ENCODE assay signal across 11 mouse cellular contexts in the genomic region with DNA sequence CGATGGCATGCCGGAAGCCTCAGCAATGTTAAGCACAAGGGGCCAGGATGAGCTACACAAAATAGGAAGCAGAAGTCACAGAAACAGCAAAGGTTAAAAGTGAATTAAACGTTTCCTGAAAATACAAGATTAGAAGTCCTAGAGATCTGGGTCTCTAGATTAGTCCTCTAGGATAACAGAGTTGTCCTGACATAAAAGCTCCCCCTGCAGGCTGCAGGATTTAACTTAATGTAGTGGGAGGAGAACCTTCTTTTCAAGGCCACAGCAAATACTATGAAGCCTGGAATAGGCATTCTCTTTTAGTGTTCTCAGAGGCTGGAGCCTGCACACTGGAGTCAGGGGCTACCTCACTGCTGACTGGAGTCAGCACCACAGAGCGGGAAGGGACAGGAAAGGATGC.
DNase-seq lines count a peak whose midpoint lies in the region; ATAC-seq and TF ChIP-seq lines count a peak whose summit lies in the region.
"Had no signal": no experiment of that assay in that cellular context is flagged by ENCODE, and none has a peak within 500 bp of the region (broad histone marks: within the 10 kb centered on the region; RNA-seq: fewer than 3 reads in every experiment).

No protein-coding gene starts in this region.

- no peaks in the 10 kb centered on the region for H3K9me3 ChIP-seq in forebrain, embryonic 14.5 days (replicated peaks; ENCODE audit: control insufficient read depth, low read length)
- no peaks in the 10 kb centered on the region for H3K9me3 ChIP-seq in forebrain, embryonic 12.5 days
- H3K9me3 ChIP-seq in midbrain, postnatal 0 days (ENCODE audit: low read length): no peaks in the 10 kb centered on the region
- H3K9me3 ChIP-seq: forebrain, embryonic 13.5 days; limb, embryonic 12.5 days had no signal

- H3K4me1 ChIP-seq in forebrain, embryonic 14.5 days (ENCODE audit: control insufficient read depth, insufficient read depth, low read length): no peaks in the 10 kb centered on the region
- no peaks in the 10 kb centered on the region for H3K4me1 ChIP-seq in forebrain, embryonic 12.5 days
- no peaks in the 10 kb centered on the region for H3K4me1 ChIP-seq in midbrain, postnatal 0 days (ENCODE audit: insufficient read depth, low read length)
- H3K4me1 ChIP-seq: forebrain, embryonic 13.5 days; limb, embryonic 12.5 days; megakaryocyte, embryonic 14.5 days had no signal

- no peak overlapping the region for H3K27ac ChIP-seq in forebrain, embryonic 14.5 days (ENCODE audit: low read depth, low read length)
- no peak overlapping the region for H3K27ac ChIP-seq in forebrain, embryonic 12.5 days
- H3K27ac ChIP-seq in midbrain, postnatal 0 days (ENCODE audit: low read depth, low read length): no peak overlapping the region
- H3K27ac ChIP-seq: forebrain, embryonic 13.5 days; limb, embryonic 12.5 days had no signal

- TF ChIP-seq CTCF in midbrain, postnatal 0 days (IDR thresholded peaks at IDR 0.05): no peak

- 73% methylated on average over 4 of the region's 4 CpGs for WGBS in forebrain, embryonic 14.5 days
- WGBS in forebrain, embryonic 12.5 days: 74% methylated on average over 4 of the region's 4 CpGs
- 64% methylated on average over 4 of the region's 4 CpGs for WGBS in midbrain, postnatal 0 days

- DNase-seq in forebrain, embryonic 14.5 days (ENCODE audit: low spot score): peak; percentile 33
- DNase-seq in right cerebral cortex, adult 18-20 months: peak; percentile 7
- no peak for DNase-seq in right cerebral cortex, adult 2 months (ENCODE audit: low spot score in 2 of 2)
- DNase-seq in retina, embryonic 14.5 days (ENCODE audit: low spot score): peak; percentile 14
- DNase-seq in left cerebral cortex, postnatal 36 days (ENCODE audit: low spot score in 2 of 2): no peak
- no peak for DNase-seq in midbrain, postnatal 0 days (ENCODE audit: low spot score)

- no peaks in the 10 kb centered on the region for H3K27me3 ChIP-seq in forebrain, embryonic 14.5 days (replicated peaks; ENCODE audit: control insufficient read depth, insufficient read depth, low read length)
- no peaks in the 10 kb centered on the region for H3K27me3 ChIP-seq in forebrain, embryonic 12.5 days
- no peaks in the 10 kb centered on the region for H3K27me3 ChIP-seq in midbrain, postnatal 0 days (ENCODE audit: insufficient read depth, low read length)
- H3K27me3 ChIP-seq: forebrain, embryonic 13.5 days; limb, embryonic 12.5 days; megakaryocyte, embryonic 14.5 days had no signal

- no peaks in the 10 kb centered on the region for H3K36me3 ChIP-seq in forebrain, embryonic 14.5 days (ENCODE audit: control insufficient read depth, insufficient read depth, low read length)
- no peaks in the 10 kb centered on the region for H3K36me3 ChIP-seq in forebrain, embryonic 12.5 days (replicated peaks)
- H3K36me3 ChIP-seq in midbrain, postnatal 0 days (ENCODE audit: insufficient read depth, low read length): no peaks in the 10 kb centered on the region
- H3K36me3 ChIP-seq: limb, embryonic 12.5 days had no signal

- no peak overlapping the region for H3K4me2 ChIP-seq in forebrain, embryonic 14.5 days (ENCODE audit: low read length)
- H3K4me2 ChIP-seq in forebrain, embryonic 12.5 days: no peak overlapping the region
- no peak overlapping the region for H3K4me2 ChIP-seq in midbrain, postnatal 0 days (ENCODE audit: low read depth, low read length, poor library complexity, severe bottlenecking)
- H3K4me2 ChIP-seq: forebrain, embryonic 13.5 days; limb, embryonic 12.5 days had no signal

- no peak overlapping the region for H3K4me3 ChIP-seq in forebrain, embryonic 14.5 days (ENCODE audit: low read depth, low read length)
- H3K4me3 ChIP-seq in forebrain, embryonic 12.5 days (replicated peaks): no peak overlapping the region
- no peak overlapping the region for H3K4me3 ChIP-seq in midbrain, postnatal 0 days (ENCODE audit: low read depth, low read length)
- H3K4me3 ChIP-seq: forebrain, embryonic 13.5 days; limb, embryonic 12.5 days; megakaryocyte, embryonic 14.5 days had no signal

- H3K9ac ChIP-seq in forebrain, embryonic 14.5 days (ENCODE audit: low read length): no peak overlapping the region
- H3K9ac ChIP-seq in forebrain, embryonic 12.5 days: no peak overlapping the region
- H3K9ac ChIP-seq in midbrain, postnatal 0 days (replicated peaks; ENCODE audit: low read length, poor library complexity, severe bottlenecking): no peak overlapping the region
- H3K9ac ChIP-seq: forebrain, embryonic 13.5 days; limb, embryonic 12.5 days had no signal

- no peak for ATAC-seq in forebrain, embryonic 14.5 days
- no peak for ATAC-seq in forebrain, embryonic 12.5 days (ENCODE audit: low FRiP score)
- ATAC-seq in common myeloid progenitor, adult 5-6 weeks (replicated peaks; ENCODE audit: low read depth, poor library complexity, severe bottlenecking): peak; percentile 63
- no peak for ATAC-seq in midbrain, postnatal 0 days (ENCODE audit: low FRiP score)
- ATAC-seq: forebrain, embryonic 13.5 days had no signal

- intact Hi-C loops in left cerebral cortex, postnatal 36 days (cut with DNase I): no loop called here

Comparison
In these comparisons a context has a peak if more than half of its experiments do, and no peak if none do; other contexts are left out.
1. DNase-seq: peak in forebrain, embryonic 14.5 days (single experiment), right cerebral cortex, adult 18-20 months (single experiment) and retina, embryonic 14.5 days (single experiment); none in right cerebral cortex, adult 2 months (0 of 2), left cerebral cortex, postnatal 36 days (0 of 2) and midbrain, postnatal 0 days (single experiment).